Mouse (Mus musculus) spleen, postnatal 10 days (tissue): Measurements from ENCODE around the gene Herpud2.
"Not testable (repeated sequence)": the region's sequence is repeated elsewhere in the genome, so short reads cannot be mapped to it uniquely, and the experiment has no call there.

Experiments used
- DNase-seq, 2 experiments: peaks; one replicate each; pipeline ENCODE4 v3.0.0; 2021 to 2022; ENCODE audit warnings: low spot score in 2 of 2

The Herpud2 gene

GRCm38 (mm10) chr9:25145925-25146324, 5.7 kb downstream of the Herpud2 start:
- DNase-seq, result no peak

- no peak for DNase-seq
Measured at GRCm38 (mm10) chr9:25143950-25144349, 7.7 kb downstream of the Herpud2 start.

GRCm38 (mm10) chr9:25142988-25143387, 8.6 kb downstream of the Herpud2 start:
- no peak for DNase-seq

- no peak for DNase-seq
Measured at GRCm38 (mm10) chr9:25142041-25142440, 9.6 kb downstream of the Herpud2 start.

- no peak for DNase-seq
Measured at GRCm38 (mm10) chr9:25140330-25140729, 11.3 kb downstream of the Herpud2 start.

GRCm38 (mm10) chr9:25138900-25139299, 12.7 kb downstream of the Herpud2 start:
- no peak for DNase-seq

- DNase-seq, result no peak
Measured at GRCm38 (mm10) chr9:25132920-25133319, 18.7 kb downstream of the Herpud2 start.

- no peak for DNase-seq
Measured at GRCm38 (mm10) chr9:25132253-25132652, 19.4 kb downstream of the Herpud2 start.

- DNase-seq, result no peak
Measured at GRCm38 (mm10) chr9:25124048-25124447, 27.6 kb downstream of the Herpud2 start.

GRCm38 (mm10) chr9:25123590-25123989, 28.0 kb downstream of the Herpud2 start:
- DNase-seq, result not testable (repeated sequence)

GRCm38 (mm10) chr9:25104638-25105037, 47.0 kb downstream of the Herpud2 start:
- DNase-seq, result peak in 1 of 2 experiments; percentile 34

- no peak for DNase-seq
Measured at GRCm38 (mm10) chr9:25102881-25103280, 48.7 kb downstream of the Herpud2 start.

- DNase-seq, result no peak
Measured at GRCm38 (mm10) chr9:25090853-25091252, 60.8 kb downstream of the Herpud2 start.

GRCm38 (mm10) chr9:25089122-25089521, 62.5 kb downstream of the Herpud2 start, which contains the start of gene Gm10181:
Gene Gm10181, plus strand, starts transcription at chr9:25089422.
- no peak for DNase-seq

GRCm38 (mm10) chr9:25076505-25076904, 75.1 kb downstream of the Herpud2 start:
- no peak for DNase-seq

GRCm38 (mm10) chr9:25075977-25076376, 75.6 kb downstream of the Herpud2 start:
- DNase-seq, result no peak

GRCm38 (mm10) chr9:25072666-25073065, 79.0 kb downstream of the Herpud2 start:
- DNase-seq, result no peak

GRCm38 (mm10) chr9:25058726-25059125, 92.9 kb downstream of the Herpud2 start:
- DNase-seq, result no peak
